Mouse (Mus musculus): ENCODE measurements around the gene Gm43191. TPM values are rescaled to one million over a fixed set of nuclear protein-coding genes. Genes with fewer than 3 reads are reported as not detected.

Gene Gm43191
- total and polyA plus RNA-seq, 3 experiments, result 0.39 TPM; not detected in 2

- Histone ChIP-seq H3K4me3 (ENCODE audit: control insufficient read depth in 1 of 2, insufficient read depth in 1 of 2, low read depth in 2 of 2, low read length in 2 of 2) (no peak overlapping the region), H3K27me3 (ENCODE audit: control insufficient read depth in 1 of 2, insufficient read depth in 2 of 2, low read length in 2 of 2) (no peaks in the 10 kb centered on the region), H3K36me3 (ENCODE audit: control insufficient read depth in 1 of 2, insufficient read depth in 2 of 2, low read length in 2 of 2) (peaks cover 15 to 44% of the 10 kb centered on the region in 2 experiments), H3K9me3 (replicated peaks; ENCODE audit: insufficient read depth, low read length) (no peaks in the 10 kb centered on the region), H3K4me1 (ENCODE audit: control insufficient read depth in 1 of 2, insufficient read depth in 2 of 2, low read length in 2 of 2) (peaks cover 0 to 8% of the 10 kb centered on the region in 2 experiments; a peak in 3 of 4 replicates), H3K9ac (ENCODE audit: control insufficient read depth, low read depth, low read length, poor library complexity, severe bottlenecking) (no peak overlapping the region), H3K27ac (ENCODE audit: control insufficient read depth, low read depth, low read length) (no peak overlapping the region), H3K79me2 (ENCODE audit: control insufficient read depth, insufficient read depth, low read length, poor library complexity) (no peaks in the 10 kb centered on the region)
- no peak for DNase-seq (ENCODE audit: low read depth, low spot score)
- TF ChIP-seq ZMIZ1 (IDR thresholded peaks at IDR 0.05; ENCODE audit: low read depth, low read length) (no peak), MAX (IDR thresholded peaks at IDR 0.05; ENCODE audit: low read length) (no peak), UBTF (IDR thresholded peaks at IDR 0.05; ENCODE audit: borderline replicate concordance, insufficient read depth, low read depth, low read length) (no peak), TAL1 (IDR thresholded peaks at IDR 0.05; ENCODE audit: low read length) (no peak), MAZ (IDR thresholded peaks at IDR 0.05; ENCODE audit: low read depth, low read length) (no peak), EP300 (IDR thresholded peaks at IDR 0.05; ENCODE audit: low read depth in 1 of 2, low read length in 2 of 2) (no peak), NRF1 (IDR thresholded peaks at IDR 0.05; ENCODE audit: insufficient read depth, low read depth, low read length, poor library complexity, severe bottlenecking) (no peak), GABPA (IDR thresholded peaks at IDR 0.05; ENCODE audit: low read depth, low read length) (no peak), NELFE (IDR thresholded peaks at IDR 0.05; ENCODE audit: low read depth, low read length) (no peak), ZKSCAN1 (IDR thresholded peaks at IDR 0.05; ENCODE audit: low read depth, low read length) (no peak), ETS1 (IDR thresholded peaks at IDR 0.05; ENCODE audit: low read depth, low read length) (no peak), CTCF (IDR thresholded peaks at IDR 0.05 in 2 of 3, conservative IDR thresholded peaks at IDR 0.05 in 1 of 3; ENCODE audit: control insufficient read depth in 1 of 3, insufficient read depth in 1 of 3, low read depth in 2 of 3, low read length in 3 of 3, poor library complexity in 1 of 3, severe bottlenecking in 1 of 3) (no peak), CHD1 (IDR thresholded peaks at IDR 0.05; ENCODE audit: low read depth, low read length) (no peak)
These were observed 42.5 kb downstream of the Gm43191 start for GRCm38 (mm10) chr3:116638572-116638971.

GRCm38 (mm10) chr3:116637693-116638476 is 43.2 kb downstream of the Gm43191 start:
- Histone ChIP-seq H3K4me3 (ENCODE audit: control insufficient read depth in 1 of 2, insufficient read depth in 1 of 2, low read depth in 2 of 2, low read length in 2 of 2) (no peak overlapping the region), H3K4me1 (ENCODE audit: control insufficient read depth in 1 of 2, insufficient read depth in 2 of 2, low read length in 2 of 2) (peaks cover 0 to 5% of the 10 kb centered on the region in 2 experiments; a peak in 2 of 4 replicates), H3K36me3 (ENCODE audit: control insufficient read depth in 1 of 2, insufficient read depth in 2 of 2, low read length in 2 of 2) (peaks cover 9 to 43% of the 10 kb centered on the region in 2 experiments), H3K79me2 (ENCODE audit: control insufficient read depth, insufficient read depth, low read length, poor library complexity) (no peaks in the 10 kb centered on the region), H3K27me3 (ENCODE audit: control insufficient read depth in 1 of 2, insufficient read depth in 2 of 2, low read length in 2 of 2) (no peaks in the 10 kb centered on the region), H3K9me3 (replicated peaks; ENCODE audit: insufficient read depth, low read length) (no peaks in the 10 kb centered on the region), H3K27ac (ENCODE audit: control insufficient read depth, low read depth, low read length) (no peak overlapping the region), H3K9ac (ENCODE audit: control insufficient read depth, low read depth, low read length, poor library complexity, severe bottlenecking) (no peak overlapping the region)
- no peak for TF ChIP-seq ZC3H11A (IDR thresholded peaks at IDR 0.05; ENCODE audit: low read depth, low read length)
- no peak for TF ChIP-seq POLR2AphosphoS5 (IDR thresholded peaks at IDR 0.05; ENCODE audit: borderline replicate concordance, low read depth, low read length)
- TF ChIP-seq POLR2A (IDR thresholded peaks at IDR 0.05; ENCODE audit: control insufficient read depth in 1 of 2, insufficient read depth in 1 of 2, low read depth in 1 of 2, low read length in 2 of 2, poor library complexity in 1 of 2), result no peak
- no peak for TF ChIP-seq ZKSCAN1 (IDR thresholded peaks at IDR 0.05; ENCODE audit: low read depth, low read length)
- TF ChIP-seq GATA1 (IDR thresholded peaks at IDR 0.05; ENCODE audit: low read depth, low read length), result no peak
- TF ChIP-seq SMC3 (IDR thresholded peaks at IDR 0.05; ENCODE audit: low read depth, low read length), result no peak
- TF ChIP-seq CHD1 (IDR thresholded peaks at IDR 0.05; ENCODE audit: low read depth, low read length), result no peak
- no peak for TF ChIP-seq TCF12 (IDR thresholded peaks at IDR 0.05; ENCODE audit: low read depth, low read length)
- no peak for TF ChIP-seq KAT2A (conservative IDR thresholded peaks at IDR 0.05; ENCODE audit: low read depth, low read length)
- no peak for DNase-seq (ENCODE audit: low read depth, low spot score)

All from MEL (cell line).